Mouse (Mus musculus) layer of hippocampus, postnatal 14 days (tissue): ENCODE data around the gene Dolpp1. TPM values are rescaled to one million over a fixed set of nuclear protein-coding genes. Genes with fewer than 3 reads are reported as not detected.

ENCODE experiments used
- DNase-seq, 2 experiments: peaks; one replicate each; pipeline ENCODE4 v3.0.0; 2021 to 2022; ENCODE audit warnings: low spot score in 2 of 2, mixed read lengths in 1 of 2
- microRNA-seq, 2 experiments: library from miRNA; unstranded; fragments of <30 nt; microRNA quantifications; one replicate each; pipeline ENCODE4 v1.2.0; 2021
- total RNA-seq, 2 experiments: library from RNA; stranded (reverse); gene quantifications; 2 replicates each; pipeline ENCODE4 v1.2.3; 2021

Gene Dolpp1
- total RNA-seq, 2 experiments from 2014 or later = 29.3 to 30.2 TPM

DNA sequence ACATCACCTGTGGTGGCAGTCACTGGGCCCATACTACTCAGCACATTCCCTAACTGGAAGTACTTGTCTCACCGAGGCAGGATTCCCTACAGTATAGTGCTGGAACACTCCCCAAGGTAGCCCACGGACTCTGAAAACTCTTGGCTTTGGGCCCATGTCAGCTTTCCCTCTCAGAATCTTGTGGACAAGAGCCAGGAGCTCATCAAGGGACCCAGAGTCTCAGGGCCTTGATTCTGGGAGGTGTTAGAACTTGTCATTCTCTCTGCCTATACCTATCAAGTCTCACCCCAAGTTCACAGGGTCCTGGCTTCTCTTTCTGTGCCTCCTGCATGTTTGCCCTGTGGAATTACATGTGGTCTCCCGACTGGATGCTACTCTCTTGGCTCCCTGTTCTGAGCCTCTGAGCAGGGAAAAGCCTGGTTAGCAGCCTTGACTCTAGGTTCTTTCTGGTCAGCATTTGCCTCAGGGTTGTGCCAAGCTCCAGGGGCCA lies 48.2 kb downstream of the Dolpp1 start:
- DNase-seq = no peak

DNA sequence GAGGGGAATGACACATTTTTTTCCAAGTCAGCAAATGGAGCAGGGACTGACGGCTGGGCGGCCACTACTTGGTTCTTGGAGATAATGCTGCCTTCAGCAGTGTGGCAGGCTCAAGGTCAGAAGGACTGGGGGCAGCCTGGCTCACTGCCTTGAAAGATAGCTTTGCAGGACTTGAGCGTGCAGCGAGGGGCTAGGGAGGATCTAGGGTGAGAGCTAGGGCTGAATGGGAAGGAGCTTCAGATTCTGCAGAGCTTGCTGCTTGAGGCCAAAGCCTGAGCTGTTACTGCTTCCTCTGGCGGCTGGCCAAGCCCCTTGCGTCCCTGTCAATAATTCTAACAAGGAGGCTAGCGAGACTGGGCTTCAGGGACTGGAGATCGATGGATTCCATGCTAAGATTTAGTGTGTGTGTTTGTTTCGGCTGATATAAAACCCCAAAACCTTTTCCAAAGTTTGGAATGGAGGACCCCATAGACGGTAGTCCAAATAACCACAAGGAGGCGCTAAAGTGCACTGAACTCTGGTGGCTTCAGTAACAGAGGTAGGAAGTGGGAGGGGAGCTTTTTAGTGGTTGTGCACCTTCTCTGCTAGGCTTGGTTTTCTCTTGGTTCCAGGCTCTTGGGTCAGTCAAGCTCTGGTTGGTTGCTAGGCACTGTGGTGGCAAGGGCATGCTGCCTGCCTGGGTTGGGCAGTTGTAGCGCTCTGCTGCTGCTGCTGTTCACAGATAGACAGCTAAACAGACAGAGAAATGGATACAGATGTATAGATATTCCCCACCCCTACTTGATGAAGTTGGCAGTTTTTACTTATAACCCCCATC lies 48.9 kb downstream of the Dolpp1 start:
- peak; percentile 73 to 82 for DNase-seq

DNA sequence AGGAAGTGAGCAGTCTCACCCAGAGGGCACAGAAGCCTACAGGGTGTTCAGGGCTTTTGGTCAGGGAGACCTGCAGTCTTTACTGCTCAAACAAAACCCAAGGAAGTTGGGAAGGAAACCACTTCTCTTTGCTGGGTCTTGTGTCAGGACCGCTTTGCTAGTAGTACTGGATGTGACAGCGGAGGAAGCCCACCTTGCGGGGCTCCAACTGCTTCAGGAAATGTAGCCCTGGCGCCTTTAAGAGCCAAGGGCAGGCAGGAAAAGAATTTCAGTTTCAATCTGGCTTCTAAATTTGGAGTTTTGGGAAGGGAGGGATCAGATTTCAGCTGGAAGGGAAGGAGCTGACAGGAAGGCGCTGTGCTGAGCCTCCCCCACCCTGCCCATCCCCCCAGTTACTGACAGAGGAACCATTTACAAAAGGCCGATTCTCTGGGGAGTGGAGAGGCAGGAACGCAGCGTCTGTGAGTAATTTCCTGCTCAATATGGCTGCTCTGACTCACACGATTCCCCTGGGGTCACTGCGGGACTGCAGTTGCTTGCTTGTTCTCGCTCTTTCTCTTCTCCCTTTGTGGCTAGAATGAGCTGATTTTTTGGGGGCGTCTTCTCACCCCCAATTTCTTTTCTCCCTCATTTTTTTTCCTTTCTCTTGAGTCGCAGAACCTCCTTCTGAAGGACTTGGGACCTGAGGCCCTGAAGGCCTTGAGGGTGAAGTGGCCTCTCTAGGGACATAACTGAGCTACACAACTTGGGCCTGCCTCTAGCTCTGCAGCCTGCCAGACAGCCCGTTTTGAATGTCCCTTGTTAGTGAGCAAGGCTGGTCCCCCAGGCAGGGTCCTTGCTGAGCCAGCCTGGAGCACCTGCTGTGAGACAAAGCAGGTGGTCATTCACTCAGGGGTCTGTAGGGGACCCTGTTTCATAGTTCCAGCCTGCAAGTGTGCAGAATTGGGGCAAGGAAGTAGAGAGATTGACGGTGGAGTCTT lies 49.8 kb downstream of the Dolpp1 start:
- DNase-seq = peak; percentile 54 to 81

DNA sequence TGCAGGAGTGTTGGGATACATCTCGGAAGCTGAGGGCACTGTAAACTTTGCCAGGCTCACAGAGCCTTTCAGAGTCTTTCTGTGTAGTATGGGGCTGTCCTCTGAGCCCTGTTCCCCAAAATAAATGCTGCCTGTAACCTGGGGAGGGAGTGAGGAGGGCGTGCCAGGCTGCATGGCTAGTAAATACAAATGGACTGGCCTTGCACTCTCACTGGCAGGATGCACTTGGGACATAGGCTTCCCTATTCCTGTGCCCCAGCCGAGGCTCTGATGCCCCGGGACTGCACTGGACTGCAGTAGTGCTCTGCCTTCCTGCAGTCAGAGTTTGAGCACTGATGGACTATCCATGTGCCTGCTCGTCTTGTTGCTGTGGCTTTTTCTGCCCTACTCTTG lies 50.4 kb downstream of the Dolpp1 start:
- no peak for DNase-seq

DNA sequence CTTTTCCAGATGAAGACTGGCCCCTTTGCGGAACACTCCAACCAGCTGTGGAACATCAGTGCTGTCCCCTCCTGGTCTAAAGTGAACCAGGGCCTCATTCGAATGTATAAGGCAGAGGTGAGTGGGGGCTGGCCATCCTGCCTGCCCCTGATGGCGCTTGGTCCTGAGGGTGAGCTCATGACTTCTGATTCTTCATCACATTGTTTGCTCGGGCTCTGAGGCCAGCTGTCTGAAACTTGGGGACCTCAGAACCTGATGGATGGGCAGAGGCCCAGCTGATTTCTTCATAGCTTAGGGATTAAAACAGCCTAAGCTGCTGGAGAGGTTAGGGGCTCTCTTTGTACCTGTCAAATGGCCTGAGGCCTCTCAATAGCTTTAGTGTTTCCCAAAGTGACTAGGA lies 51.2 kb downstream of the Dolpp1 start:
- DNase-seq = no peak

GRCm38 (mm10) chr2:30444006-30444405 lies 52.0 kb downstream of the Dolpp1 start:
- DNase-seq = no peak

DNA sequence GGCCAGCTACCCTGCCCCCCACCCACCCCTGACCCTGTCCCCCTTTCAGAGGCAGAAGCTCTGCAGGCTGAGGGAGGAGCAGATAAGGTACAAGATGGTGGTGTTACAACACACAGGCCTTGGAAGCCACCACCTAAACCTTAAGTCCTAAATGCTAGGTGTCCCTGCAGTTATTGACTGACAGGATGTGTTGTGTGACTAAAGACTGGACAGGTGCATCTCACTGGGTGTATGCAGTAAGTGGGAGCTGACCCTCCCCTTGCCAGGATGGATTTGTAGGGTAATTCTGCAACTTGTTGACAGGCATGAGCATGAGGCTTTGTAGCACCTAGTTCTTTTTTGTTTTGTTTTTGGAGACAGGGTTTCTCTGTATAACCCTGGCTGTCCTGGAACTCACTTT lies 52.4 kb downstream of the Dolpp1 start:
- DNase-seq = no peak

DNA sequence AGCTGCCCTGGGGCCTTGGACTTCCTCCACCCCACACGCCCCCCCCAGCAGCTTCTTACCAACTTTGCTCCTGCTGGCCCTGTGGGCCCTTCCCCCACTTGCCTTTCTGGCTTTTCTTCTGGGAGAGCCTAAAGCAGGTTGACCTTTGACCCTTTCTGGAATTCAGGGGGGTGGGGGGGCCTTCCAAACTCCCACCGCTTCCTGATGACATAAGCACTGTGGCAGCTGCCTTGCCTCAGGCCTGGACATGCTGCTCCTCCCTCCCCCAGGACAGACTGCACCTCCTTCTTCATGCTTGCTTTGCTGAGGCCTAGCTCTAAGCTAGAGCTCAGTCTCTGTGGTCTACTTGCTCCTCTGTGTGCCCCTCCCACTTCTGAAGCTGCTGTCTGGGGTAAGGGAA lies 53.3 kb downstream of the Dolpp1 start:
- DNase-seq = no peak

DNA sequence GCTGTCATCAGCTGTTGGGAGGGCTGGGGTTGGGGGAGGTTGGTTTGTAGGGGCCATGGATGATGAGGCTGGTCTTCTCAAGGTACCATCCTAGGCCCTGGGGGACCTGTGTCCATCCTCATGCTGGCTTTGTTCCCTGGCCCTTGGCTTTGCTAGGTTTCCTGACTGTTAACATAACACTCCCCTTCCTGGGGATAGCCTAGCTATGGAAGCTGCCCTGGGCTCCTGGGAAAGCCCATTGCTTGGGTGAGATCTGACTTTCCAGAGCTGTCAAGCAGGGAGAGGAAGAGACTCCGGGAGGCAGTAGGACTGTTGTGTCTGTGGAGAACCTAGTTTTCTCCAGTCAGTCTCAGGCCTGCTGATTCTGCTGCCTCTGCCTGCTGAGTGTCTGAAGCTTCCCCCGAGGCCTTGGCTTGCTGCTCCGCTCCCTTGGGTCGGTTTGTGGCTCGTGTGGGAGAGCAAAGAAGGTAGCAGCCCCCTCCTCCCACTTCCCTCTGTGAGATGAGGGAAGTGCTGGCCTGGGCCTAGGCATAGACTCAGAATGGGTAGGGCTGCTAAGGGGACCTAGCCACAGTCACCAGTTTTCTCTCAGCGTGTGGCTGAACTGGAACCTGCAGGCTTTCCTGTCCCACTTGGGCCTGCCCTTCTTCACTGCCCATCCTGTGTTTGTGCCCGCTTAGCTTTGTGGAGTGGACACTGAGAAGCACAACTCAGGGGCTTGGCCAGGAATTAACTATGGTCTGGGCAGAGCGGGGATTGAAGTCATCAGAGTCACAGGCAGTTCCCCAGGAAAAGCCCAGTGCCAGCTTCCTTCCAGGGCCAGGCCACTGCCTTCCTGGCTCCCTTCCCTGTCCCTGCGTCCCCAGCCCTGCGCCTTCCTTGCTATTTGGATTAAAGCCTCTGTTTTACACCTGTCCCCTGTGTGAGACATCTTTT lies 55.1 kb downstream of the Dolpp1 start:
- no peak for DNase-seq

GRCm38 (mm10) chr2:30448371-30448770 lies 56.3 kb downstream of the Dolpp1 start:
- no peak for DNase-seq

Small RNA genes lying within 50 kb of the gene (microRNA-seq; reads per million reads assigned to microRNA genes)
- gene Gm47292 = 0 reads per million in 2 experiments

Other genes starting within 250 kb of the Dolpp1 start
- 10 to 100 TPM; 21.7 to 24.4 TPM for gene Endog, start 220.8 kb upstream of the Dolpp1 start, total RNA-seq
- gene Spout1, start 213.8 kb upstream of the Dolpp1 start, total RNA-seq = 10 to 100 TPM; 30.8 to 34.4 TPM
- 10 to 100 TPM; 19.7 to 22.4 TPM for gene Kyat1, start 186.4 kb upstream of the Dolpp1 start, total RNA-seq
- gene Lrrc8a, start 154.5 kb upstream of the Dolpp1 start, total RNA-seq = 10 to 100 TPM; 66.5 to 72.5 TPM
- gene Gm28035, start 151.7 kb upstream of the Dolpp1 start, total RNA-seq = 1 to 10 TPM; 6.7 to 7.3 TPM
- 10 to 100 TPM; 23.1 to 24.0 TPM for gene Phyhd1, start 126.1 kb upstream of the Dolpp1 start, total RNA-seq
- gene Gm28038, start 111.2 kb upstream of the Dolpp1 start, total RNA-seq = not detected
- 10 to 100 TPM; 24.4 TPM for gene Dolk, start 105.9 kb upstream of the Dolpp1 start, total RNA-seq
- 10 to 100 TPM; 19.4 to 20.5 TPM for gene Nup188, start 105.9 kb upstream of the Dolpp1 start, total RNA-seq
- gene Sh3glb2, start 32.9 kb upstream of the Dolpp1 start, total RNA-seq = 100 to 1,000 TPM; 241 to 246 TPM
- 100 to 1,000 TPM; 105 to 115 TPM for gene Miga2, start 28.0 kb upstream of the Dolpp1 start, total RNA-seq
- gene Crat, start 23.6 kb downstream of the Dolpp1 start, total RNA-seq = 10 to 100 TPM; 41.0 to 41.1 TPM
- 100 to 1,000 TPM; 147 to 150 TPM for gene Ptpa, start 23.8 kb downstream of the Dolpp1 start, total RNA-seq
- 1 to 10 TPM; 8.5 to 9.4 TPM for gene Ier5l, start 82.0 kb downstream of the Dolpp1 start, total RNA-seq
- gene Cstad, start 202.8 kb downstream of the Dolpp1 start, total RNA-seq = 1 to 10 TPM; 7.5 to 9.3 TPM